Mouse (Mus musculus) midbrain, embryonic 10.5 days (tissue): Measurements from ENCODE around the gene Kcnmb4. TPM values are rescaled to one million over a fixed set of nuclear protein-coding genes. Genes with fewer than 3 reads are reported as not detected.

ENCODE experiments used
- DNase-seq: peaks from one replicate; pipeline ENCODE4 v3.0.0-alpha.2; 2017; ENCODE audit warnings: low spot score
- H3K27ac ChIP-seq: fragments of 300-500 bp; sonication (generic); replicated peaks from 2 replicates; pipeline ENCODE4 v1.5.1; 2016; ENCODE audit warnings: mild to moderate bottlenecking
- H3K27me3 ChIP-seq: fragments of 300-500 bp; sonication (generic); 2 replicates; pipeline ENCODE4 v1.6.1; 2016; ENCODE audit warnings: low read depth, mild to moderate bottlenecking; ENCODE audit not compliant: poor library complexity, severe bottlenecking
- H3K36me3 ChIP-seq: fragments of 300-500 bp; sonication (generic); 2 replicates; pipeline ENCODE4 v1.6.1; 2016; ENCODE audit warnings: mild to moderate bottlenecking, moderate library complexity
- H3K4me1 ChIP-seq: fragments of 300-500 bp; sonication (generic); 2 replicates; pipeline ENCODE4 v1.6.1; 2016
- H3K4me3 ChIP-seq: fragments of 300-500 bp; sonication (generic); 2 replicates; pipeline ENCODE4 v1.5.1; 2016; ENCODE audit warnings: mild to moderate bottlenecking, moderate library complexity
- H3K9me3 ChIP-seq: fragments of 300-500 bp; sonication (generic); replicated peaks from 2 replicates; pipeline ENCODE4 v1.6.1; 2016; ENCODE audit warnings: mild to moderate bottlenecking
- WGBS: fragments of 180-500 bp; shearing (Covaris S2); methylation state at CpG from one replicate; pipeline ENCODE4 v1.1.7; 2016; 5-methylcytosine and 5-hydroxymethylcytosine counted together
- polyA plus RNA-seq: library from polyadenylated mRNA; unstranded; fragments of >200 nt; fragmentation: Nextera tagmentation; extraction: Ambion mirVana; gene quantifications from 2 replicates; pipeline ENCODE4 v1.2.1, GENCODE M21; 2016

Kcnmb4 gene
- polyA plus RNA-seq, 1 experiment from 2014 or later = 7.5 TPM

- no peak overlapping the region for H3K27ac ChIP-seq
- 0 out of 2 replicates have a peak, but pooled peaks cover 4% of the 10 kb centered on the region for H3K36me3 ChIP-seq
- peaks cover 11% of the 10 kb centered on the region for H3K4me1 ChIP-seq
- no peak for DNase-seq
- H3K27me3 ChIP-seq = no peaks in the 10 kb centered on the region
- H3K9me3 ChIP-seq = peaks cover 4% of the 10 kb centered on the region; the same call in 1 of the 2 replicates
- no peak overlapping the region for H3K4me3 ChIP-seq
- 72% methylated on average over 5 of the region's 5 CpGs for WGBS
Observed at GRCm38 (mm10) chr10:116416726-116417125, 57.0 kb downstream of the Kcnmb4 start.

- H3K4me1 ChIP-seq = peaks cover 11% of the 10 kb centered on the region
- H3K4me3 ChIP-seq = no peak overlapping the region
- WGBS = 67% methylated on average over 6 of the region's 6 CpGs
Observed at GRCm38 (mm10) chr10:116416142-116416541, 57.5 kb downstream of the Kcnmb4 start.

GRCm38 (mm10) chr10:116410826-116411225 lies 62.9 kb downstream of the Kcnmb4 start:
- WGBS = 62% methylated on average over 9 of the region's 9 CpGs
- no peak for DNase-seq
- H3K4me1 ChIP-seq = no peaks in the 10 kb centered on the region; the same call in 1 of the 2 replicates

More at GRCm38 (mm10) chr10:116416142-116416541, 57.5 kb downstream of the Kcnmb4 start:
- H3K9me3 ChIP-seq = no peaks in the 10 kb centered on the region; the same call in 1 of the 2 replicates
- 0 out of 2 replicates have a peak, but pooled peaks cover 4% of the 10 kb centered on the region for H3K36me3 ChIP-seq
- H3K27me3 ChIP-seq = no peaks in the 10 kb centered on the region
- no peak overlapping the region for H3K27ac ChIP-seq
- no peak for DNase-seq

GRCm38 (mm10) chr10:116407684-116408359 lies 65.9 kb downstream of the Kcnmb4 start:
- WGBS = 77% methylated on average over 19 of the region's 19 CpGs
- no peak for DNase-seq
- no peaks in the 10 kb centered on the region for H3K9me3 ChIP-seq

More at GRCm38 (mm10) chr10:116410826-116411225, 62.9 kb downstream of the Kcnmb4 start:
- Histone ChIP-seq H3K4me3 (no peak overlapping the region), H3K36me3 (no peaks in the 10 kb centered on the region), H3K27me3 (no peaks in the 10 kb centered on the region), H3K9me3 (no peaks in the 10 kb centered on the region), H3K27ac (no peak overlapping the region)

GRCm38 (mm10) chr10:116405011-116405410 lies 68.7 kb downstream of the Kcnmb4 start:
- Histone ChIP-seq H3K4me1 (no peaks in the 10 kb centered on the region), H3K4me3 (no peak overlapping the region), H3K9me3 (no peaks in the 10 kb centered on the region), H3K36me3 (no peaks in the 10 kb centered on the region), H3K27ac (no peak overlapping the region), H3K27me3 (no peaks in the 10 kb centered on the region)
- no peak for DNase-seq
- WGBS = 92% methylated on average over 6 of the region's 6 CpGs

More at GRCm38 (mm10) chr10:116407684-116408359, 65.9 kb downstream of the Kcnmb4 start:
- Histone ChIP-seq H3K4me3 (no peak overlapping the region), H3K4me1 (no peaks in the 10 kb centered on the region), H3K36me3 (no peaks in the 10 kb centered on the region), H3K27me3 (no peaks in the 10 kb centered on the region), H3K27ac (no peak overlapping the region)

GRCm38 (mm10) chr10:116403679-116404078 lies 70.0 kb downstream of the Kcnmb4 start:
- no peaks in the 10 kb centered on the region for H3K36me3 ChIP-seq
- H3K27me3 ChIP-seq = no peaks in the 10 kb centered on the region
- H3K27ac ChIP-seq = no peak overlapping the region
- WGBS = 84% methylated on average over 4 of the region's 4 CpGs
- H3K4me3 ChIP-seq = no peak overlapping the region
- DNase-seq = no peak
- no peaks in the 10 kb centered on the region for H3K4me1 ChIP-seq
- no peaks in the 10 kb centered on the region for H3K9me3 ChIP-seq

GRCm38 (mm10) chr10:116402742-116403425 lies 70.8 kb downstream of the Kcnmb4 start:
- Histone ChIP-seq H3K27me3 (0 out of 2 replicates have a peak, but pooled peaks cover 3% of the 10 kb centered on the region), H3K9me3 (no peaks in the 10 kb centered on the region), H3K4me1 (no peaks in the 10 kb centered on the region), H3K36me3 (no peaks in the 10 kb centered on the region), H3K4me3 (no peak overlapping the region), H3K27ac (no peak overlapping the region)
- DNase-seq = no peak
- 94% methylated on average over 6 of the region's 6 CpGs for WGBS

- H3K27me3 ChIP-seq = 0 out of 2 replicates have a peak, but pooled peaks cover 3% of the 10 kb centered on the region
- peaks cover 9% of the 10 kb centered on the region; the same call in 1 of the 2 replicates for H3K4me1 ChIP-seq
- 57% methylated on average over 12 of the region's 12 CpGs for WGBS
- H3K9me3 ChIP-seq = no peaks in the 10 kb centered on the region
- H3K4me3 ChIP-seq = no peak overlapping the region
- H3K36me3 ChIP-seq = no peaks in the 10 kb centered on the region
- H3K27ac ChIP-seq = no peak overlapping the region; the same call in 1 of the 2 replicates
- DNase-seq = no peak
Observed at GRCm38 (mm10) chr10:116397973-116398372, 75.7 kb downstream of the Kcnmb4 start.

- H3K4me3 ChIP-seq = peak overlapping the region; percentile 28; the same call in 1 of the 2 replicates
- WGBS = 34% methylated on average over 14 of the region's 14 CpGs
- DNase-seq = no peak
Observed at GRCm38 (mm10) chr10:116397573-116397972, 76.1 kb downstream of the Kcnmb4 start.

GRCm38 (mm10) chr10:116396966-116397365 lies 76.7 kb downstream of the Kcnmb4 start:
- no peak overlapping the region for H3K27ac ChIP-seq
- H3K27me3 ChIP-seq = 0 out of 2 replicates have a peak, but pooled peaks cover 3% of the 10 kb centered on the region
- DNase-seq = no peak
- no peaks in the 10 kb centered on the region for H3K9me3 ChIP-seq
- no peak overlapping the region for H3K4me3 ChIP-seq
- WGBS = 87% methylated on average over 13 of the region's 13 CpGs
- peaks cover 9% of the 10 kb centered on the region; the same call in 1 of the 2 replicates for H3K4me1 ChIP-seq
- no peaks in the 10 kb centered on the region for H3K36me3 ChIP-seq

More at GRCm38 (mm10) chr10:116397573-116397972, 76.1 kb downstream of the Kcnmb4 start:
- H3K27ac ChIP-seq = peak overlapping the region; percentile 34; the same call in 1 of the 2 replicates
- H3K4me1 ChIP-seq = peaks cover 9% of the 10 kb centered on the region; the same call in 1 of the 2 replicates
- H3K27me3 ChIP-seq = 0 out of 2 replicates have a peak, but pooled peaks cover 3% of the 10 kb centered on the region
- no peaks in the 10 kb centered on the region for H3K9me3 ChIP-seq
- no peaks in the 10 kb centered on the region for H3K36me3 ChIP-seq

- WGBS = 85% methylated on average over 5 of the region's 5 CpGs
- DNase-seq = no peak
Observed at GRCm38 (mm10) chr10:116396279-116396678, 77.4 kb downstream of the Kcnmb4 start.

GRCm38 (mm10) chr10:116394585-116394984 lies 79.1 kb downstream of the Kcnmb4 start:
- Histone ChIP-seq H3K27me3 (0 out of 2 replicates have a peak, but pooled peaks cover 3% of the 10 kb centered on the region), H3K4me1 (peaks cover 9% of the 10 kb centered on the region; the same call in 1 of the 2 replicates), H3K27ac (no peak overlapping the region), H3K4me3 (no peak overlapping the region), H3K36me3 (no peaks in the 10 kb centered on the region), H3K9me3 (no peaks in the 10 kb centered on the region)
- WGBS = 16% methylated on average over 4 of the region's 4 CpGs
- no peak for DNase-seq

More at GRCm38 (mm10) chr10:116396279-116396678, 77.4 kb downstream of the Kcnmb4 start:
- 0 out of 2 replicates have a peak, but pooled peaks cover 3% of the 10 kb centered on the region for H3K27me3 ChIP-seq
- H3K9me3 ChIP-seq = no peaks in the 10 kb centered on the region
- no peak overlapping the region for H3K4me3 ChIP-seq
- H3K27ac ChIP-seq = no peak overlapping the region
- H3K36me3 ChIP-seq = no peaks in the 10 kb centered on the region
- H3K4me1 ChIP-seq = peaks cover 9% of the 10 kb centered on the region; the same call in 1 of the 2 replicates
